Mouse (Mus musculus) spleen, postnatal 14 days (tissue): Measurements from ENCODE around the gene Rnft1.
A peak's percentile ranks its signal among the peaks of the same experiment; 100 is the strongest.

Experiments used
- DNase-seq, 2 experiments: peaks; one replicate each; pipeline ENCODE4 v3.0.0; 2021 to 2022; ENCODE audit warnings: low spot score in 2 of 2

Gene Rnft1

GRCm38 (mm10) chr11:86484101-86484868, at the start of gene Rnft1:
Rnft1 (plus strand) TSS chr11:86484657.
- peak; percentile 98 to 99 for DNase-seq

DNA sequence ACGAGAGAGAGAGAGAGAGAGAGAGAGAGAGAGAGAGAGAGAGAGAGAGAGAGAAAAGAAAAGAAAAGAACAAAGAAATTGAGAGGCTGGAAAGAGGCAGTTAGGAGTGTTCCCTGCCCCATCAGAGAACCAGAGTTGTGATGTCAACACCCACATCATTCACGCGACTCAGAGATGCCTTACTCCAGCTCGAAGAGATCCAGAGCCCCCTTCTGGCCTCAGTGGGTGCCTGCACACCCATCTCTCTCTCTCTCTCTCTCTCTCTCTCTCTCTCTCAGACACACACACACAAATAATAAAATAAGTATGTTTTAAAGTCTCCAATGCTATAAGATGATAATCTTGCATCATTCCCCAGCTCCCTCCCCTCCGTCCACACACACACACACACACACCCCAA, 47.6 kb upstream of the Rnft1 start:
- peak in 1 of 2 experiments; percentile 34 for DNase-seq

DNA sequence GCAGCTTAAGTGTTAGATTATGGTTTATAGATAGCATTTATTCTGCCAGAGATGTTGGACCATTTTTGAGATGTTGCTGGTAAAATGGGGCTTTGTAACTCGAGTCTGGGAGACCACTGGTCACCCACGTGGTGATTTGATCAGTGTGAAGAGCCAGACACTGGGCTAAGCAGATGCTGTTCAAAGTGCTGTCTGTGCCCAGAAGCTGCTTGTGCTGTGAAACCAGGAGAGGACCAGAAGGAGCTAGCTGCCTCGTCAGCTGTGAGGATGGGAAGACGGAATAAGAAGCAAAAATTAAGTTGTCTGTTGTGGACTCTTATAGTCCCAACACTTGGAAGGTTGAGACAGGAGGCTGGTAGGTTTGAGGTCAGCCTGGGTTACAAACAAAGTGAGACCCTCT, 46.2 kb upstream of the Rnft1 start:
- no peak for DNase-seq

DNA sequence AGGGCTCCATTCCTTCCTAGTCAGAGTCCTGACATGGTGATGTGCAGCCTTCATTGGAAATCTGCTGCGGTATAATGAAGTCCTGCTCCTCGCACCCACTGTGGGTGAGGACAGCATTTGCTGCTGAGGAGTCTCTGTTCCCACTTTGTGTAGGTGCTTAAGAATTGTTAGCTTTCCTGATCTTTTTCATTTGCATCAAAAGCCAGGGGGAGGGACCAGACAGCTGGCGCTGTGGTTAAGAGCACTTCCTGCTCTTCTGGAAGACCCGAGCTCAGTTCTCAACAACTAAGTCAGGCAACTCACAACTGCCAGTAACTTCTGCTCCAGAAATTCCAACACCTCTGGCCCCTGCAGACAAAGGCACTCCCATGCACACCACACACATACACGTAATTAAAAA, 43.7 kb upstream of the Rnft1 start:
- DNase-seq = no peak

DNA sequence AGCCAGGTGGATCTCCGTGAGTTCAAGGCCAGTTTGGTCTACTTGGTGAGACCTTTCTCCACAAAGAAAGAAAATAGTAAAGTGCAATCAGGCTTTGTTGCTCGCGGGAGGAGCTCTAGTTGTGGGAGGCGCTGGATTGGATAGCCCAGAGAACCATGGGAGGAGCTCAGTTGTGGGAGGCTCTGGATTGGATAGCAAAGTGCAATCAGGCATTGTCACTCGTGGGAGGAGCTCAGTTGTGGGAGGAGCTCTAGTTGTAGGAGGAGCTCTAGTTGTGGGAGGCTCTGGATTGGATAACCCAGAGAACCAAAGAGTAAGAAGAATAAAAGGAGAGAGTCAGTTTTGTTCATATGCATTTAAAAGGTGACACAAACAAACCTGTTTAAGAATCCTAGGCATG, 30.5 kb upstream of the Rnft1 start:
- no peak for DNase-seq

DNA sequence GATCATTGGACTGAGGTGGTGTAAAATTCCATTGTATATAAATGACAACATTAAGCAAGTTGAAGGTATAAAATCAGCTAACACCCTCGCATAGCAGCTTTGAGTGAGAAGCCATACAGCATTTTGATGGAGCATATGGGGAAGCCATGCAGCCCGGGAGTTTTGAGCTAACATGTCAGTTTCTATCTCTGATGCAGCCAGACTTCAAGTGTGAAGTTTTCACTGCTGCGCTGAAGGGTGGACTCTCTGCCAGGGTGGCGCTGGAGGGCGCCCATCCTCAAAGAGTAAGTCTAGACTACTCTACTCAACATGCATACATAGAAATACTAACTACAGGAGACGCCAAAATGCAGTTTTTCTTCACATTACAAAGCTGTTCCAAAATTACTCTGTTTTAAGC, 26.9 kb upstream of the Rnft1 start:
- DNase-seq = no peak

- no peak for DNase-seq
Observed at GRCm38 (mm10) chr11:86458866-86459265, 25.6 kb upstream of the Rnft1 start.

DNA sequence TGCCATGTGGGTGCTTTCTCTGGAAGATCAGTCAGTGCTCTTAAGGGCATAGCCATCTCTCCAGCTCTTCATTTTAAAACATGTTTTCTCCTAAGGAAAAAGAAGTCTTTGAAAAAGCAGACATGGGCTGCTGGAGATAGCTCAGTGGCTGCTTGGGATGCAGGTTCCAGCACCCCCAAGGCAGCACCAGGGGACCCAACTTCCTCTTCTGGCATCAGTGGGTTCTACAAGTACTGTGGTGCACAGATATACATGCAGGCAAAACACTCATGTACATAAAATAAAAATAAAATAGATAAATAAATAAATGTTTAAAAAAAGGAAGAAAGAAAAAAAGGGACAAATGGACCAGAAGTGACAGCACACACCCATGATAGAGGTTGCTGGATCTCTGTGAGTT, 21.9 kb upstream of the Rnft1 start:
- DNase-seq = no peak

DNA sequence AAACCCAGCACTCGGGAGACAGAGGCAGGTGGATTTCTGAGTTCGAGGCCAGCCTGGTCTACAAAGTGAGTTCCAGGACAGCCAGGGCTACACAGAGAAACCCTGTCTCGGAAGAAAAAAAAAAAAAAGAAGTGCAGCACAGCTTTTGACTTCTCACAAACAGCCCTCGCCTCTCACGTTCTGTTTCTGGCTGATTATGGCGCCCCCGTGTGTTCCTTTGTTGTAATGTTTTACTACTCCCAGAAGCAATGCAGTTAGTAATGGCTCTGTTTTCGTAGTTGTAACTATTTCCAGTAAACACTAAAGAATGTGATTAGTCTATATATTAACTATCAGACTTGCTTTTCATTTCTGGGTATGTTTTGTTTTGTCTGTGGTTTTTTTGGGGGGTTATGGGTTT, 20.2 kb upstream of the Rnft1 start:
- DNase-seq = peak; percentile 25 to 64

DNA sequence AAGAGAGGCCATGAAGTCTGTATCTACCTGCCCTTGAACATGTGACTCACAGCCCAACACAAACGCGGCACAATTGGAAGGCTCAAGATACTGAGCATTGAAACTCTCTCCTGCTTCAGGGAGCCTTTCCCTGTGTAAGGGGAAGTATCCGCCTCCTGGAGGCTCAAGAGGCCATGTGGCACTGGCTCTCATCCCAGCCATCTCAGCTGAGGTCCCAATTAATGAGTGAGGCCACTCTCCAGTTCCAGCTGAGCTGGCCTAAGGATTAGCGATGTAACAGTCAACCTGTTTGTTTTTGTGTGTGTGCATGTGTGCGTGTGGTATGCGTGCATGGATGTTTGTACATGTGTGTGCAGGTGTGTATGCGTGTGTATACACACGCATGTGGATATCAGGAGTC, 16.1 kb upstream of the Rnft1 start:
- DNase-seq = no peak

DNA sequence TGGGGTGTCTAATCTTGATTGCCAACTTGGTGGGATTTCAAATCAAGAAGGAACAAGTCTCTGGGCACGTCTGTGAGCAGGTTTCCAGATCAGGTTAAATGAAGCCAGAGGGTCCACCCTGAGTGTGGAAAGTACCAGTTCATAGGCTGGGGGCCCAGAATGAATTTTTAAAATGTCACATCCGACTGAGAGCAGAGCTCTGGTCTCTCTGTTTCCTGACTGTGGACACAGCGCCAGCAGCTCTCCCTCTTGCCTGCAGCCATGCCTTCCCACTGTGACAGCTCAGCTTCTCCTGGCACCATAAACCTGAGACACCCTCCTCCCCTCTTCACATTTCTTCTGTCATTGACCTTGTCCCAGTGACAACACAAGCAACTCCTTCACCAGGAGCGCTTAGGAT, 15.5 kb upstream of the Rnft1 start:
- no peak for DNase-seq

- no peak for DNase-seq
Observed at GRCm38 (mm10) chr11:86471785-86472184, 12.7 kb upstream of the Rnft1 start.

GRCm38 (mm10) chr11:86472771-86473171, 11.7 kb upstream of the Rnft1 start:
- DNase-seq = no peak

DNA sequence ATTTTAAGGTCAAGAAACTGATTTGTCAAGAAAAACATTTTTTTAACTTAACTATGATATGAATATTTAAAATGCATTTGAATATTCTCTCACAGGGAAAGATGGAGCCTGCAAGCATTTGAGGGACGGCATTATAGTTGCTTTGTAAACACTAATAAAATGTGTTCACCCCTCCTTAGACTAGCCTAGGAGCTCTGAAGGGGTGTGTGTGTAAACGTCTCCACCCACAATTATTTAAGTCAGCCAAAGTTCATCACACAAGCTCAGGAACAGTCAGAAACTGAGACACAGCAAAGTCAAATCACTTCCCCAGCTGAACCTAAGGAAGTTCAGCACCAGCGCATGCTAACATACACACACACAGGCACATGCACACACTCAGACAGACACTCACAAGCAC, 10.9 kb upstream of the Rnft1 start:
- DNase-seq = no peak

DNA sequence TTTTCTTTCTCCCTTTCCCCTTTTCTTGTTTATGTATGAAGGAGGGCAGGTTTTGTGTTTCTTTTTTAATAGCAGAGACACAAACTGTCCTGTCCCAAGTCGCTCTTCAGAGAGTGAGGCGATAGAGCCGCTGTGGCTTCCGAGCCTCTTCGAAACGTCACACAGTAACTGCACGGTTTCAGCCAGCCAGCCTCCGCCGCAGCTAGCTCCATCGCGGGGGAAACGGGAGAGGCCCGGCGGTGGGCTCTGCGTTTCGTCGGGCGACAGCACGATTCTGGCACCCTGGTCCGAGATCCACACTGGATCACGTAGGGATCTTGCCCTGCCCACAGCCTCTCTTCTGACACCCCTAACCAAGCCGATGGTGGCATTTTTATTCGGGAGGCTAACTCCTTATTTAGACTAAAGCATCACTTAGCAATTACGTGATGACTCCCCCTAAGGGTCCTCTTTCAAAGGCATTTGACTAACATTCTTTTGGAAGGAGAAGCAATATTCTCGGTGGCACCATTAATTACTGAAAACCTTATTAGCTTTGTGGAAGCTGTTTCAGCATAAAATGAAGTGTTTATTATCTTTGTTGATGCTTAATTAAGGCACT, 553 bp downstream of the Rnft1 start:
- peak; percentile 9 to 40 for DNase-seq

DNA sequence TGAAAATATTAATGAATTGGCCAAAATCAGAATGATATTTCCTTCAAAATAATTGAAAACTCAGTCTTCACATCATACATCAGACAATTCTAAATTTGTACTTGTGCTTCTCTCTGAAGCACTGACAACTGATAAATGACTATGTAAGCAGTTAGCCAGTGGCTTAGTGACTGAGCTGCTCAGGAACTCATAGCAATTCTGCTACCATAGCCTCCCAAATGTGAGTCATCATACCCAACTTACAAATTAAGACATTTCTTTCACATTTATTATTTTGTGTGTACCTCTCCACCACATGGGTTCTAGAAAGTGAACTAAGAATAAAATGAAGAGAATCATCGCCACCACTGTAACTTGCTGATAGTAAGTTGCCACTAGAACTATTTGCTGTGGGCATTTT, 6.3 kb downstream of the Rnft1 start:
- DNase-seq = no peak

GRCm38 (mm10) chr11:86497356-86497755, 12.9 kb downstream of the Rnft1 start:
- no peak for DNase-seq

- DNase-seq = no peak
Observed at GRCm38 (mm10) chr11:86497908-86498307, 13.5 kb downstream of the Rnft1 start.

DNA sequence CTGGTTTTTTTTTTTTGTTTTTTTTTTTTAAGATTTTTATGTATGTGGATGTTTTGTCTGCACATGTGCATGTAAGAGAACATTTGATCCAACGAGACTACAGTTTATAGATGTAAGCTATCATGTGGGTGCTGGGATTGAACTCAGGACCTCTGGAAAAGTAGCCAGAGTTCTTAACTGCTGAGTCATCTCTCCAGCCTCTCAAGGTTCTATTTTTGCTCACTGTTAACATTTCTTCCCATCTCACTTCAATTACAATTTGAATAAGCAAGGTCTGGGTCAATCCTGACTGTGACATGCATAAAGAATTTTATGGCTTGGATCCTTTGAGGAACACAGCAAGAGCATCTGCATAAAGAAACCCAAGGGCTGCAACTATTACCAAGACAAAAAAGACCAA, 16.3 kb downstream of the Rnft1 start:
- no peak for DNase-seq

- no peak for DNase-seq
Observed at GRCm38 (mm10) chr11:86503121-86503520, 18.7 kb downstream of the Rnft1 start.

- no peak for DNase-seq
Observed at GRCm38 (mm10) chr11:86507334-86507733, 22.9 kb downstream of the Rnft1 start.

DNA sequence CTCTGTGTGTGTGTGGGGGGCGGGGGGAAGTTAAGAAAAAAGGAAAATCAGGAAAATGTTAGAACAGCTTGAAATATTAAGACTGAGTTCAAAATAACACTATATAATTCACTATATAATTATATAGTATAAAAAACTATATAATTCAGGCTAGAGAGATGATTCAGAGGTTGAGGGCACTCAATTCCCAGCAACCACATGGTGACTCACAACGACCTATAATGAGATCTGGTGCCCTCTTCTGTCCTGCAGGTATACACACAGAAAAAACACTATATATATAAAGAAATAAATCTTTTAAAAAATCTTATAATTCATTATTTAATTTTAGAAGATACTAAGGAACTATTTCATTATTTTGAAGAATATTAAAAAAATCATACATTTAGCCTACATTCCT, 23.5 kb downstream of the Rnft1 start:
- no peak for DNase-seq

- no peak for DNase-seq
Observed at GRCm38 (mm10) chr11:86516620-86517019, 32.2 kb downstream of the Rnft1 start.

DNA sequence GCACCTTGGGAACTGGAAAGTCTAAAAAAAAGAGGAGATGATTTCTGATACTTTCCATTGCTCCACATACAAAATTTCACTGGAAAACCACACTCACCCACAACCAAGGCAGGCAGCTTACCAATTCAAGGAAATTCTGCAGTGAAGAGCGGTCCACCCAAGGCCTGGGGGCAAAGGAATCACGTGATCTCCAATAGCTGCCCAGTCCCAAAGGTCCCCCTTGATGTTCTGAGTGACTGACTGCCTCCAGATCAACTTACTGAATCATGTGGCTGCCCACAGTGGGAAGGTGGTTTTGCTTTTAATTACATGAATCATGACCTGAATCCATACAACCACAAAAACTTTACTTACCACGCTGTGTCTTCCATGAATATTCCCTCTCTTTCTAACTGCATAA, 32.8 kb downstream of the Rnft1 start:
- DNase-seq = no peak
